In genomic region chr7:143952130-143952529, GRCm38 (mm10) we compare ENCODE assay signal across 24 mouse cellular contexts. TPM values are rescaled to one million over a fixed set of nuclear protein-coding genes. Genes with fewer than 3 reads are reported as not detected.
"Had no signal": no experiment of that assay in that cellular context is flagged by ENCODE, and none has a peak within 500 bp of the region (broad histone marks: within the 10 kb centered on the region; RNA-seq: fewer than 3 reads in every experiment).

No protein-coding gene starts in this region.

- H3K4me2 ChIP-seq: heart, embryonic 11.5 days; heart, embryonic 13.5 days; heart, embryonic 15.5 days; hindbrain, embryonic 13.5 days; hindbrain, embryonic 15.5 days; limb, embryonic 13.5 days; limb, embryonic 15.5 days had no signal

- H3K27ac ChIP-seq: heart, adult 2 months; heart, embryonic 13.5 days; heart, embryonic 15.5 days; hindbrain, embryonic 13.5 days; hindbrain, embryonic 15.5 days; hindbrain, postnatal 0 days; layer of hippocampus, adult 2 months; left cerebral cortex, adult 2 months; limb, embryonic 13.5 days; limb, embryonic 15.5 days had no signal

- DNase-seq: gastrocnemius, postnatal 14 days; gastrocnemius, postnatal 36 days; heart, adult 11 months; heart, adult 2 months; heart, postnatal 14 days; heart, postnatal 36 days; kidney, adult 18-20 months; kidney, adult 8-10 months; kidney, postnatal 10 days; kidney, postnatal 25 days; kidney, postnatal 4 days; left cerebral cortex, postnatal 4 days had no signal

- H3K27me3 ChIP-seq: hindbrain, embryonic 13.5 days; hindbrain, embryonic 15.5 days; limb, embryonic 13.5 days; limb, embryonic 15.5 days had no signal

- H3K9ac ChIP-seq: heart, embryonic 13.5 days; heart, embryonic 15.5 days; hindbrain, embryonic 13.5 days; hindbrain, embryonic 15.5 days; limb, embryonic 13.5 days; limb, embryonic 15.5 days had no signal

- H3K36me3 ChIP-seq: heart, embryonic 13.5 days; heart, embryonic 15.5 days; hindbrain, embryonic 13.5 days; hindbrain, embryonic 15.5 days; limb, embryonic 13.5 days; limb, embryonic 15.5 days had no signal

- H3K9me3 ChIP-seq: heart, embryonic 13.5 days; heart, embryonic 15.5 days; hindbrain, embryonic 13.5 days; hindbrain, embryonic 15.5 days; limb, embryonic 13.5 days; limb, embryonic 15.5 days had no signal

- H3K4me1 ChIP-seq: heart, embryonic 13.5 days; heart, embryonic 15.5 days; hindbrain, embryonic 13.5 days; hindbrain, embryonic 15.5 days; limb, embryonic 13.5 days; limb, embryonic 15.5 days had no signal

- H3K4me3 ChIP-seq: heart, adult 2 months; heart, embryonic 13.5 days; heart, embryonic 15.5 days; hindbrain, embryonic 13.5 days; hindbrain, embryonic 15.5 days; layer of hippocampus, adult 2 months; left cerebral cortex, adult 2 months; limb, embryonic 13.5 days; limb, embryonic 15.5 days had no signal

- ATAC-seq: hindbrain, postnatal 0 days; intestine, postnatal 0 days had no signal

RNA-seq across cellular contexts. Expression of gene Shank2, which starts 49.6 kb away (rescaled TPM):
- total RNA-seq: hematopoietic stem cell, adult 5-6 weeks had no signal
